Mouse (Mus musculus): ENCODE results near the gene Ccdc87. TPM values are rescaled to one million over a fixed set of nuclear protein-coding genes. Genes with fewer than 3 reads are reported as not detected.

Gene Ccdc87
- 0.04 and 0.05 TPM in 2 replicates for polyA plus RNA-seq (2015; fragmentation: Nextera tagmentation; extraction: Ambion mirVana)

DNA sequence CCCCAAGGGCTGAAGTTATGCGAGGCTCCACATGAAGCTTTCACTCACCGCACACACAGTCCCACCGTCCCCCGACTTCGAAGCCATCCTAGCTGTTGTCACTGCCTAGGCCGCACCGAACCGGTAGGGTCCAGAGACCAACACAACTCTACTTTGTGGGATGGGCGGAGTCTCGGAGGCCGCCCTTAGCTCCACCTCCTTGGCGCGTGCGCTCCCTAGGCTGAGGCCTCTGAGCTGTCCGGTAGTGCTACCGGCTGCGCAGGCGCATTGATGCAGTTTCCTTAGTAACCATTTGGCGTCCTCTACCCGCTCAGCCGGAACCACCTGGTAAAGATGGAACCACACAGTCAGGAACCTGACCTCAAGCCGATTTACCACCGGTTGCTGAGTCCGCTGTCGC, at the start of gene Ccdc87, which contains the start of gene Ccs:
Ccdc87 (plus strand) TSS at position 218 of the 400 bp plus-strand sequence.
Ccs (minus strand) TSS at position 184 of the 400 bp plus-strand sequence.
- peak; percentile 99 for ATAC-seq (replicated peaks; ENCODE audit: insufficient number of reproducible peaks, insufficient read depth, low FRiP score, low read depth)
- peaks cover 29% of the 10 kb centered on the region for H3K27me3 ChIP-seq
- H3K27ac ChIP-seq: no peak within 1 kb of the TSS
- H3K36me3 ChIP-seq: no peaks in the 10 kb centered on the region
- peaks cover 13% of the 10 kb centered on the region for H3K4me1 ChIP-seq (replicated peaks)
- peak within 1 kb of the TSS; percentile 83 for H3K9ac ChIP-seq
- WGBS: under 1% methylated on average over 25 of the region's 25 CpGs
- H3K9me3 ChIP-seq (replicated peaks): no peaks in the 10 kb centered on the region
- H3K4me2 ChIP-seq: peak within 1 kb of the TSS; percentile 95
- peak within 1 kb of the TSS; percentile 64 for H3K4me3 ChIP-seq

DNA sequence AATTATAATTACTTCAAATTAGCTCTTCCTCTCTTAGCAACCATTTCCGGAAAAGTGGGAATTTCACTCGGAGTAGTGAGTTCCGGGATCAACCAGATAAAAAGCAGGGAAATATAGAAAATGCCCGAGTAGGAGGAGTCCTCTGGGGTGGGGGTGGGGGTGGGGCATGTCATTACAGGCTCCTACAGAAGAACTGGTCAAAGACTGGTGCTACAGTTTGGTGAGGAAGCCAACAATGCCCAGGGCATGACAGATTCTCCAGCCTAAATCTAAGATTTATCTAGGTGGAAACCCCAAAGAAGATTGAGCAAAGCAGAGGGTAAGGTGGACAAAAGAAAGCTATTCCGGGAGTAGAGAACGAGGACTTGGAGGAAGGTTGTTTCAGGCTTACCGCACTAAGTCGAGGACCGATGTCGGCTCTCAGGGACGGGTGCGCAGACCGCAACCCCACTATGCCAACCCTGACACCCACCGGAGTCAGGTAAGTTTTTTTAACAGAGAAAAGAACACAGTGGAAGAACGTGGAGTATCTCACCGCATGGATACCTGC, 45.8 kb upstream of the Ccdc87 start:
- under 1% methylated on average over 16 of the region's 16 CpGs for WGBS

DNA sequence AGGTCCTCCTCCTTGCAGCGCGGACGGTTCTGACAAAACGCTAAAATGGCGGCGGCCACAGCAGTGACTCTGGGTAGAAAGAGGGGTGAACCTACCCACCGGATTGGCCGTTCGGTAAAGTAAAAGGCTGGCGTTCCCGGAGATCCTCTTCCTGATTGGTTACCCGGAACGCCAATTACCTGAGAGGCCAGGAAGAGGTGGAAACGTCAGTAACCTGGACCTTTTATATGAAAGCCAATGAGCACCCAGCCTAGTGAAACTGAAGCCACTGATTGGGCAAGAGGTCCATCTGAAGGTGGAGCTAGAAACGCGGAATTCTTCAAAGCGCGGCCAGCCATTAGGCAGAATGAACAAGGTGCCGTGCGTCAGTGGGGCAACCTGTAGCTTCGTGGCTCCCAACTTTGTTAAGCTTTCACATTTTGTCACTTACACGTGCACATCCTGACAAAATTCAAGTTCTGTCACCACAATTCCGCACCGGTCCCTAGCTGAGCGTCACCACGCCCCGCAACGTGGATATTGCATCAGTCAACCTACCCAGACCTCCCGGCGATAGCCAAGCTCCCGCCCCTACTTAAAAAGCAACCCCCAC, 45.2 kb upstream of the Ccdc87 start, which contains the start of gene Rbm4:
Rbm4 (minus strand) TSS at position 71 of the 592 bp plus-strand sequence.
- peak; percentile 99 for ATAC-seq (replicated peaks; ENCODE audit: insufficient number of reproducible peaks, insufficient read depth, low FRiP score, low read depth)
- Histone ChIP-seq H3K9ac (peak within 1 kb of the TSS; percentile 69), H3K9me3 (replicated peaks) (no peaks in the 10 kb centered on the region), H3K4me2 (peak within 1 kb of the TSS; percentile 76), H3K4me3 (peak within 1 kb of the TSS; percentile 73), H3K27me3 (no peaks in the 10 kb centered on the region), H3K36me3 (peaks cover 27% of the 10 kb centered on the region), H3K4me1 (replicated peaks) (peaks cover 35% of the 10 kb centered on the region), H3K27ac (peak within 1 kb of the TSS; percentile 83)
- under 1% methylated on average over 31 of the region's 31 CpGs for WGBS

More for the DNA sequence above, 45.8 kb upstream of the Ccdc87 start:
- peak overlapping the region; percentile 69 for H3K9ac ChIP-seq
- H3K27ac ChIP-seq: peak overlapping the region; percentile 83
- H3K4me3 ChIP-seq: peak overlapping the region; percentile 73
- no peaks in the 10 kb centered on the region for H3K27me3 ChIP-seq
- no peaks in the 10 kb centered on the region for H3K9me3 ChIP-seq (replicated peaks)
- ATAC-seq (replicated peaks; ENCODE audit: insufficient number of reproducible peaks, insufficient read depth, low FRiP score, low read depth): peak; percentile 47; the same call in 1 of the 2 replicates
- H3K4me1 ChIP-seq (replicated peaks): peaks cover 35% of the 10 kb centered on the region
- H3K4me2 ChIP-seq: peak overlapping the region; percentile 66
- H3K36me3 ChIP-seq: peaks cover 31% of the 10 kb centered on the region

DNA sequence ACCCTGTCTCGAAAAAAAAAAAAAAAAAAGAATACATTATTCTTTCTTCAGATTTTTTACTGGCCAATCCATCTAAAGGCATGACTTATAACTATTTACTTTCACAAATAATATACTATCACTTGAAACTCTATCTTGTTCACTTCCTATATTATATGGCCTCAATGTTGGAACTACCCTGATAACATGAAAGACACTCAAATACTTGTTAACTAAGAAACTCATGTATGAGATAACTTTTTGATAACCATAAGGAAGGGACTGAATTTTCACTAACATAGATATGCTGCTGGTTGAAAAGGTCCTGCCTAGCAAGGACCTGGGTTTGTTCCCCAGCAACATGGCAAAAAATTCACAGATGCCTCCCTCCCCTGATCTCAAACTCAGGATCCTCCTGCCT, 43.2 kb upstream of the Ccdc87 start:
- 100% methylated on average over 1 of the region's 1 CpGs for WGBS
- no peaks in the 10 kb centered on the region for H3K9me3 ChIP-seq (replicated peaks)

DNA sequence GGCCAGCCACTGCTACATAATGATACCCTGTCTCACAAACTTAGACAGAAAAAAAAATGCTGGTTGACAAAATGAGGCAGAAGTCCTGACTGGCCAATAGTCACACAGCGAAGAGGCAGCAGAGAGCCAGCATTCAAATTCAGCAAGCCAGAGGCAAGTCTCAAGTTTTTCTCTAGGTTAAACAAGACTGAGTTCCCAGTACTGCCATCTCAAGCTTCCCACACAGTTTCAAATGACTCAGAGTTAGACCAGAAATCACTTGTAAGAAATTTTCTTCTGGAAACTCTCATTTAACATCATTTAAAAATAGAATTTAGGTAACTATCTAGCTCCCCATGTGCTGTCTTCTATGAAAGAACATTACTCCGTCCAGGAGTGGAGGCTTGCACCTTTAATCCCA, 41.3 kb upstream of the Ccdc87 start:
- Histone ChIP-seq H3K4me2 (no peak overlapping the region), H3K36me3 (peaks cover 36% of the 10 kb centered on the region), H3K9me3 (replicated peaks) (no peaks in the 10 kb centered on the region), H3K27ac (no peak overlapping the region), H3K9ac (no peak overlapping the region), H3K4me3 (no peak overlapping the region), H3K27me3 (no peaks in the 10 kb centered on the region), H3K4me1 (replicated peaks) (peaks cover 16% of the 10 kb centered on the region)
- WGBS: 94% methylated on average over 2 of the region's 2 CpGs
- no peak for ATAC-seq (replicated peaks; ENCODE audit: insufficient number of reproducible peaks, insufficient read depth, low FRiP score, low read depth)

More for the DNA sequence above, 43.2 kb upstream of the Ccdc87 start:
- H3K4me2 ChIP-seq: no peak overlapping the region
- H3K4me1 ChIP-seq (replicated peaks): peaks cover 25% of the 10 kb centered on the region
- no peak overlapping the region for H3K9ac ChIP-seq
- H3K36me3 ChIP-seq: peaks cover 28% of the 10 kb centered on the region
- H3K4me3 ChIP-seq: no peak overlapping the region
- ATAC-seq (replicated peaks; ENCODE audit: insufficient number of reproducible peaks, insufficient read depth, low FRiP score, low read depth): no peak
- no peak overlapping the region for H3K27ac ChIP-seq
- H3K27me3 ChIP-seq: no peaks in the 10 kb centered on the region

DNA sequence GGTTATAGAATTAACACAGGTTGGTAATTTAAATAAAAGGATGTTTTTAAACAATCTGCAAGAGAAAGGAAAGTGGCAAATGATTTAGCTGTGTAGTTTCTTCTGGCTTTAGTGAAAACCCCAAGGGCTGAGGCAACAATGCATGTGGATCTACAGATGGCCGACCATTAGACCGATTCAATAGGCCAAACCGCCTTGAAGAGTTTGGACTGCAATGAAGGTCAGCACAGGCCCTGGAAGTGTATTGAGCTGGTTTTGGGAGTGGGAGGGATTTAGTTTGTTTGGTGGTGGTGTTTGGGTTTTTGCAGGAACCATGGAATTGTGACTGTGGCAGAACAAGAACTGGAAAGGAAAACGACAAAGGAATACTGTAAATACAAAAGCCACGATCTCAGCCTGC, 40.1 kb upstream of the Ccdc87 start:
- Histone ChIP-seq H3K4me3 (no peak overlapping the region), H3K27me3 (no peaks in the 10 kb centered on the region), H3K27ac (no peak overlapping the region), H3K4me1 (replicated peaks) (peaks cover 20% of the 10 kb centered on the region), H3K36me3 (peaks cover 43% of the 10 kb centered on the region), H3K4me2 (no peak overlapping the region), H3K9ac (no peak overlapping the region), H3K9me3 (replicated peaks) (no peaks in the 10 kb centered on the region)
- ATAC-seq (replicated peaks; ENCODE audit: insufficient number of reproducible peaks, insufficient read depth, low FRiP score, low read depth): no peak
- WGBS: 96% methylated on average over 5 of the region's 5 CpGs

DNA sequence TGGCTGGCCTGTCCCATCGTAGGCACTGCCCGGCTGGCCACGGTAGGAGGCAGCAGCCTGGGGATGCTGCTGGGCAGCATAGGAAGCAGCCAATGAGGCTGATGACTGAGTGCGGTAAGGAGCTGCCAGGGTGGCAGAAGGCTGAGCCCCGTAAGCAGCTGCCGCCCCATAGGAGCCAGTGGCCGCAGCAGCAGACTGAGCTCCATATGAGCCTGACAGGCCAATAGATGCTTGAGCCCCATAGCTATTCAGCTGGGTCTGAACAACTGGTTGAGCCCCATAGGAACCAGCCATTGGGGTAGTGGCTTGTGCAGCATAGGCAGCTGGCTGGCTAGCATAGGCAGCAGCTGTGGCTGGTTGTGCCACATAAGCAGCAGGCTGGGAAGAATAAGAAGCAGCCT, 36.5 kb upstream of the Ccdc87 start:
- Histone ChIP-seq H3K27me3 (no peaks in the 10 kb centered on the region), H3K9ac (no peak overlapping the region), H3K9me3 (replicated peaks) (no peaks in the 10 kb centered on the region), H3K36me3 (peaks cover 43% of the 10 kb centered on the region), H3K4me1 (replicated peaks) (peaks cover 20% of the 10 kb centered on the region), H3K27ac (no peak overlapping the region), H3K4me3 (no peak overlapping the region), H3K4me2 (no peak overlapping the region)
- 97% methylated on average over 7 of the region's 7 CpGs for WGBS
- 0 out of 2 replicates have a peak, but pooled peaks have one; percentile 39 for ATAC-seq (replicated peaks; ENCODE audit: insufficient number of reproducible peaks, insufficient read depth, low FRiP score, low read depth)

DNA sequence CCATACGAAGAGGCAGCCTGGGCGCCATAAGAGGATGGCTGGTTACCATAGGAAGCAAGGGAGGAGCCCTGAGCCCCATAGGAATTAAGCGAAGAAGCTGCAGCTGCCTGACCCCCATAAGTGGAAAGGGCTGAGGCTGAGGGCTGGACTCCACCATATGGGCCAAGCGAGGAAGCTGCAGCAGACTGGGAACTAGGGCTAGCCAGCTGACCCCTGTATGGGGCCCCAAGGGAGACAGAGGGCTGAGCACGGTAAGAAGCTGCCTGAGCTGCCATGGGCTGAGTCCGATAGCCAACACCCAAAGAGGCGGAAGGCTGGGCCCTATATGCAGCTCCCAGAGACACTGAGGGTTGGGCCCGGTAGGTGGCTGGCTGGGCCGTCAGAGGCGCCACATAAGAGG, 35.9 kb upstream of the Ccdc87 start:
- Histone ChIP-seq H3K9me3 (replicated peaks) (no peaks in the 10 kb centered on the region), H3K27me3 (no peaks in the 10 kb centered on the region), H3K27ac (no peak overlapping the region), H3K36me3 (peaks cover 43% of the 10 kb centered on the region), H3K9ac (no peak overlapping the region), H3K4me3 (no peak overlapping the region), H3K4me1 (replicated peaks) (peaks cover 23% of the 10 kb centered on the region), H3K4me2 (no peak overlapping the region)
- WGBS: 80% methylated on average over 10 of the region's 10 CpGs
- no peak for ATAC-seq (replicated peaks; ENCODE audit: insufficient number of reproducible peaks, insufficient read depth, low FRiP score, low read depth)

DNA sequence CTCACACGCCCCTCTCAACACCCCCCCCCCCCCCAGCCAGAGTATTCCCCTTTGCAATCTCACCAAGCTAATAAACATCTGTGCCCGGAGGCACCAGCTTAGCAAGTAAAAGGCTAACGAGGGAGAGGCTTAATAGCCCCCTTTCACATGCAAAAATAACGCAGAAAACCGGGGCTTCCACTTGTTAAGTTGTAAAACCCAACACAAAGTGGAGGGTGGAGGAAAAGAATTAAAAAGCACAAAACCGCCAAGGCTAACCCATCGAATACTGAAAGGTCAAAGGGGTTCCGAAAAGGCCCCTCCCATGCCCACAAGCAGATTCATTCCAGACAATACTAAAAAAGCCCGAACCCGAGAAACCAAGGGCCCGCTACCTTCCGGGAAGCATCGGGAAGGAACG, 28.9 kb upstream of the Ccdc87 start:
- Histone ChIP-seq H3K4me3 (peak overlapping the region; percentile 83), H3K27me3 (no peaks in the 10 kb centered on the region), H3K27ac (peak overlapping the region; percentile 93), H3K9ac (peak overlapping the region; percentile 84), H3K4me1 (replicated peaks) (peaks cover 19% of the 10 kb centered on the region), H3K9me3 (replicated peaks) (no peaks in the 10 kb centered on the region; the same call in 1 of the 2 replicates), H3K4me2 (peak overlapping the region; percentile 89), H3K36me3 (no peaks in the 10 kb centered on the region)
- ATAC-seq (replicated peaks; ENCODE audit: insufficient number of reproducible peaks, insufficient read depth, low FRiP score, low read depth): no peak
- under 1% methylated on average over 14 of the region's 14 CpGs for WGBS

DNA sequence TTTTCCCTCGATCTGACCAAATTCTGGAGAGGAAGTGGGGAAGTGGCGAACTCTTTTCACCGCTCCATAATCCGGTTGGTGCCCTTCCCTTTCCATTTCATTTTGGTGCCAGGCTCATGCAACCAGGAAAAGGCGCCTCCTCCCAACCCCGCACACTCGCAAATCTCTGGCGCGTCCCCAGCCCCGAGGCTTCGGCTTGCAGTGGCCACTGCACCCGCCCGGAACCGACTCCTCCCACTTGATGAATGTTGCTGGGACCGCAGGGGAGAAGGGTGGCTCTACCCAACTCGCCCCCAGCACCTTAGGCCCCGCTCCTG, 28.5 kb upstream of the Ccdc87 start:
- peak overlapping the region; percentile 83 for H3K4me3 ChIP-seq
- peaks cover 19% of the 10 kb centered on the region for H3K4me1 ChIP-seq (replicated peaks)
- peak overlapping the region; percentile 89 for H3K4me2 ChIP-seq
- H3K9me3 ChIP-seq (replicated peaks): no peaks in the 10 kb centered on the region; the same call in 1 of the 2 replicates
- no peaks in the 10 kb centered on the region for H3K27me3 ChIP-seq
- H3K36me3 ChIP-seq: no peaks in the 10 kb centered on the region
- ATAC-seq (replicated peaks; ENCODE audit: insufficient number of reproducible peaks, insufficient read depth, low FRiP score, low read depth): no peak
- WGBS: 0% methylated on average over 17 of the region's 17 CpGs
- peak overlapping the region; percentile 93 for H3K27ac ChIP-seq
- peak overlapping the region; percentile 84 for H3K9ac ChIP-seq

DNA sequence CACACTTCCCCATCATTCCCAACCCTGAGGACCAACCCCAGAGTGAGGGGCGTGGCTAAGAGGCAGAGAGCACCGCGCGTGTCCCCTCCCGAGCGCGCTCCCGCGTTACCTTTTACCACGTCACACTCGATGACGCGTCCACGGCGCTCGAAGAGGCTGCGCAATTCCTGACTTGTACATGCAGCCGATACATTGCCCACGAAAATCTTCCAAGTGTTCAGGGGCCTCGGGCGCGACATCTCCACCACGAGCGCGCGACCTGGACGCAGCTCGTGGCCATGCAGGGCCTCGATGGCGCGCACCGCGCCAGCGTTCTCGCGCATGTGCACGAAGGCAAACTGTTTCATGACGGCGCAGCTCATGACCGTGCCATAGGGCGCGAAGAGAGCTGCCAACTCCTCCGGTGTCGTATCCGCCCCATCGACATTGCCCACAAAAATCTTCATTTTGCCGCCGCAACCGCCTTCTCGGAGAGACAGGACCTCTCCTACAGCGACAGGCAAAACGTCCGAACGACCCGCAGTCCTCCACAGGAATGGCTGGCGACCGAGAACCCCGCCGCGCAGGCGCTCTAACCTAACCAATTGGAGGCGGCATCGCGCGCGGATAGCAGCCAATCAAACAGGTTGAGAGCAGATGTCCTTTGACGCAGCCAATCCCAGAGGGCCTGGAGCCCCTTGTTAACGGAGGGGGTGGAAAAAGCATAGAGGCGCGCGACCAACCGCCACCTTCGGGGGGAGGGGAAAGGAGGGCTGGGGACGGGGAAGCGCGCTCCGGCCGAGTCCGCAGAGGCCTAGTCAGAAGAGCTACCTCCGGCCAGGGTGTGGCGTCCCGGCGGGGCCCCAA, 27.9 kb upstream of the Ccdc87 start, which contains the start of the genes Gm21992 and Rbm14:
Gm21992 (minus strand) TSS at position 550 of the 846 bp plus-strand sequence.
Rbm14 (minus strand) TSS at position 572 of the 846 bp plus-strand sequence.
- under 1% methylated on average over 83 of the region's 83 CpGs for WGBS
- H3K4me2 ChIP-seq: peak within 1 kb of the TSS; percentile 89
- peak within 1 kb of the TSS; percentile 83 for H3K4me3 ChIP-seq
- H3K36me3 ChIP-seq: no peaks in the 10 kb centered on the region
- ATAC-seq (replicated peaks; ENCODE audit: insufficient number of reproducible peaks, insufficient read depth, low FRiP score, low read depth): peak; percentile 99
- H3K27me3 ChIP-seq: no peaks in the 10 kb centered on the region
- no peaks in the 10 kb centered on the region; the same call in 1 of the 2 replicates for H3K9me3 ChIP-seq (replicated peaks)
- peak within 1 kb of the TSS; percentile 84 for H3K9ac ChIP-seq
- peak within 1 kb of the TSS; percentile 93 for H3K27ac ChIP-seq
- peaks cover 19% of the 10 kb centered on the region for H3K4me1 ChIP-seq (replicated peaks)

Data from heart, embryonic 15.5 days (tissue).